Mouse (Mus musculus): ENCODE results near the gene Itgb2. TPM values are rescaled to one million over a fixed set of nuclear protein-coding genes. Genes with fewer than 3 reads are reported as not detected.

The Itgb2 gene
- polyA plus RNA-seq, 1 experiment from 2014 or later, result 3.8 TPM

GRCm38 (mm10) chr10:77522746-77523145 is 7.3 kb upstream of the Itgb2 start:
- Histone ChIP-seq H3K9me3 (ENCODE audit: control insufficient read depth, low read length) (no peaks in the 10 kb centered on the region), H3K4me2 (ENCODE audit: low read depth, low read length) (peak overlapping the region; percentile 45), H3K9ac (ENCODE audit: low read depth, low read length) (peak overlapping the region; percentile 38), H3K36me3 (ENCODE audit: control insufficient read depth, insufficient read depth, low read length) (no peaks in the 10 kb centered on the region), H3K4me1 (ENCODE audit: control insufficient read depth, insufficient read depth, low read length) (no peaks in the 10 kb centered on the region), H3K27me3 (replicated peaks; ENCODE audit: control insufficient read depth, insufficient read depth, low read length) (no peaks in the 10 kb centered on the region), H3K27ac (ENCODE audit: low read length) (no peak overlapping the region), H3K4me3 (ENCODE audit: low read length) (peak overlapping the region; percentile 13; the same call in 1 of the 2 replicates)
- no peak for ATAC-seq
- 57% methylated on average over 12 of the region's 12 CpGs for WGBS

- H3K4me3 ChIP-seq (ENCODE audit: low read length), result no peak overlapping the region
- no peaks in the 10 kb centered on the region for H3K9me3 ChIP-seq (ENCODE audit: control insufficient read depth, low read length)
- no peaks in the 10 kb centered on the region for H3K4me1 ChIP-seq (ENCODE audit: control insufficient read depth, insufficient read depth, low read length)
- H3K36me3 ChIP-seq (ENCODE audit: control insufficient read depth, insufficient read depth, low read length), result no peaks in the 10 kb centered on the region
- WGBS, result 66% methylated on average over 7 of the region's 7 CpGs
- no peak overlapping the region for H3K4me2 ChIP-seq (ENCODE audit: low read depth, low read length)
- no peak overlapping the region for H3K27ac ChIP-seq (ENCODE audit: low read length)
- no peak for ATAC-seq
- no peak overlapping the region for H3K9ac ChIP-seq (ENCODE audit: low read depth, low read length)
- H3K27me3 ChIP-seq (replicated peaks; ENCODE audit: control insufficient read depth, insufficient read depth, low read length), result no peaks in the 10 kb centered on the region
These were observed 6.7 kb upstream of the Itgb2 start for GRCm38 (mm10) chr10:77523321-77523720.

- Histone ChIP-seq H3K4me2 (ENCODE audit: low read depth, low read length) (no peak overlapping the region), H3K4me3 (ENCODE audit: low read length) (no peak overlapping the region), H3K27me3 (replicated peaks; ENCODE audit: control insufficient read depth, insufficient read depth, low read length) (no peaks in the 10 kb centered on the region), H3K36me3 (ENCODE audit: control insufficient read depth, insufficient read depth, low read length) (no peaks in the 10 kb centered on the region), H3K4me1 (ENCODE audit: control insufficient read depth, insufficient read depth, low read length) (0 out of 2 replicates have a peak, but pooled peaks cover 3% of the 10 kb centered on the region), H3K27ac (ENCODE audit: low read length) (no peak overlapping the region), H3K9me3 (ENCODE audit: control insufficient read depth, low read length) (no peaks in the 10 kb centered on the region), H3K9ac (ENCODE audit: low read depth, low read length) (no peak overlapping the region)
- 80% methylated on average over 2 of the region's 2 CpGs for WGBS
- no peak for ATAC-seq
These were observed 3.6 kb upstream of the Itgb2 start for GRCm38 (mm10) chr10:77526488-77526887.

- Histone ChIP-seq H3K4me3 (ENCODE audit: low read length) (no peak overlapping the region), H3K4me1 (ENCODE audit: control insufficient read depth, insufficient read depth, low read length) (0 out of 2 replicates have a peak, but pooled peaks cover 3% of the 10 kb centered on the region), H3K36me3 (ENCODE audit: control insufficient read depth, insufficient read depth, low read length) (no peaks in the 10 kb centered on the region), H3K27ac (ENCODE audit: low read length) (no peak overlapping the region), H3K4me2 (ENCODE audit: low read depth, low read length) (no peak overlapping the region), H3K9ac (ENCODE audit: low read depth, low read length) (no peak overlapping the region), H3K27me3 (replicated peaks; ENCODE audit: control insufficient read depth, insufficient read depth, low read length) (no peaks in the 10 kb centered on the region), H3K9me3 (ENCODE audit: control insufficient read depth, low read length) (no peaks in the 10 kb centered on the region)
- ATAC-seq, result peak; percentile 86
- 77% methylated on average over 6 of the region's 6 CpGs for WGBS
These were observed 1.4 kb upstream of the Itgb2 start for GRCm38 (mm10) chr10:77528634-77529033.

DNA sequence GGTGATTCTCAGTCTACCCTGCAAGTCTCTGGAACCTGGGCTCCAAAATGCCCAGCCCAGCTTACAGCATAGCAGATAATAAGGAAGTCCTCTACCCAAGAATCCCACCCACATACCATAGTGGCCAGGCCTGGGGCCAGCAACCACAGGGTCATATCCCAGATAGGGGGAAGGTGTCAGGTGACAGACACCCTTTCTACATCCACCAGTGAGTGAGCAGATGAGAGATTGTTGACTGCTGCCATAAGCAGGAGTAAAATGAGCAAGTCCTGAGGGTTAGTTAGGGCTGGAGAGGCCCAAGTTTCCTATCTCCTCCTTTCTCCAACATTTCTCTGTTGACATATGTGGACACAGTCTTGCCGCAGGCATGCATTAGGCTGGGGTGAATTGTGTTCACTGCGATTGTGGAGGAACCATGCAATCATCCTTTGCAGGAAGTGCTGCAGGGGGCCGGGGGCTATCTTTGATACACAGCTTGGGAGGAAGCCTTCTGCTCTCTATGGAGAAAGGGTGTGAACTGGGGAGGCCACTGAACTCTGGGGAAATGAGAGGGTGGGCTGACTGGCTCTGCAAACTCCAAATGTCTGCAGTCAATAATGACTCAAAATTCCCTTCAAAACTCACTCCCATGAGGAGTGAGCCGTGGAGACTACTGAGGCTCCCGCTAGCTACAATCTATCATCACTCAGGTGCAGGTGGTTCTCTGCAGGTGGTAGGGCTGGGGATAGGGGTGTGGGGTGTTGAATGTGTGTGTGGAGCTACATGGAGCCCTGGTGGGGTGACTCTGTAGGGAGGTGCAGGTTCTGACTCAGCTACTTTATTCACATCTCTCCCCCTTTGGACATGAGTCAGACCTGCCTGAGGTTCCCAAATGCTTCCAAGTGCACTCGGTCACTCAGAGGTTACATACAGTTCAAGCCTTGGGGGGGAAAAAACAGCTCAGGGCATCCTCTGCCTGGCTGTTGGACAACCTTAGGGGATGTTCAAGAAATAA is 1.3 kb downstream of the Itgb2 start:
- Histone ChIP-seq H3K9ac (ENCODE audit: low read depth, low read length) (no peak overlapping the region), H3K9me3 (ENCODE audit: control insufficient read depth, low read length) (no peaks in the 10 kb centered on the region), H3K4me2 (ENCODE audit: low read depth, low read length) (no peak overlapping the region), H3K4me3 (ENCODE audit: low read length) (no peak overlapping the region; the same call in 1 of the 2 replicates), H3K27ac (ENCODE audit: low read length) (no peak overlapping the region), H3K27me3 (replicated peaks; ENCODE audit: control insufficient read depth, insufficient read depth, low read length) (no peaks in the 10 kb centered on the region), H3K36me3 (ENCODE audit: control insufficient read depth, insufficient read depth, low read length) (no peaks in the 10 kb centered on the region), H3K4me1 (ENCODE audit: control insufficient read depth, insufficient read depth, low read length) (0 out of 2 replicates have a peak, but pooled peaks cover 3% of the 10 kb centered on the region)
- WGBS, result 71% methylated on average over 6 of the region's 6 CpGs
- ATAC-seq, result no peak

DNA sequence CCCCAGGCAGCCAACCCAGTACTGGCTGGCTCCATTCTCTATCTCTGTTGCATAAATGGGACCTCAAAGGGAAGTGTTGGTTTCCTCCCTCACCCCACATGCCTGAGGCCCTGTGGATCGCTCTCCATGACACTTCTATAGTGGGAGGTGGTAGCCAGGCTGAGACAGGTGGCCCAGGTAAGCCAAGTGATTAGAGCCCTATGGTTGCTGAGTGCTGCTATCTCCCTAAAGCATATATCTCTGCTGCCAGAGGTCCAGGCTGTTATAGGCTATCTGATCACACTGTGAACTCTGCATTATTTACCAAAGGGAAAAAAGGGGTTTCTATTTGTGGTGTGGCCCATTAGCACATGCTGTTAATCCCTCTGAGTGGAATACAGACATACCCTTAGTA is 2.0 kb downstream of the Itgb2 start:
- no peak overlapping the region for H3K9ac ChIP-seq (ENCODE audit: low read depth, low read length)
- H3K4me2 ChIP-seq (ENCODE audit: low read depth, low read length), result no peak overlapping the region
- H3K9me3 ChIP-seq (ENCODE audit: control insufficient read depth, low read length), result no peaks in the 10 kb centered on the region
- no peak for ATAC-seq
- no peak overlapping the region for H3K4me3 ChIP-seq (ENCODE audit: low read length)
- H3K27ac ChIP-seq (ENCODE audit: low read length), result no peak overlapping the region
- no peaks in the 10 kb centered on the region for H3K36me3 ChIP-seq (ENCODE audit: control insufficient read depth, insufficient read depth, low read length)
- WGBS, result 83% methylated on average over 1 of the region's 1 CpGs
- no peaks in the 10 kb centered on the region for H3K27me3 ChIP-seq (replicated peaks; ENCODE audit: control insufficient read depth, insufficient read depth, low read length)
- H3K4me1 ChIP-seq (ENCODE audit: control insufficient read depth, insufficient read depth, low read length), result 0 out of 2 replicates have a peak, but pooled peaks cover 3% of the 10 kb centered on the region

DNA sequence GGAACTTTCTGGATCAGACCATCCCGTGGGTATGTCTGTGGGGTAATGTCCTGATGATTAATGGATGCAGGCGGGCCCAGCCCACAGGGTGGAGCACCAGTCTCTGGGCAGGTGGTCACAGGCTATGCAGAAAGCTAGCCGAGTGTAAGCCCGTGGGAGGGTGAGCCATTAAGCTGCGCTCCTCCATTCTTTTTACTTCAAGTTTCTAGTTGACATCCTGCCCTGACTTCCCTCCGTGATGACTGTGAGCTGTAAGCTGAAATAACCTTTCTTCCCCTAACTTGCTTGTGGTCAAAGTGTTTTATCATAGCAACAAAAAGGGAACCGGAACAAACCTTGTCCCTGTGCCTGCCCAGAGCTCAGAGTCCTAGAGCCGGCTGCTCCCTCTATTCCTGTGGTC is 6.7 kb downstream of the Itgb2 start:
- no peak overlapping the region for H3K9ac ChIP-seq (ENCODE audit: low read depth, low read length)
- ATAC-seq, result no peak
- H3K27ac ChIP-seq (ENCODE audit: low read length), result no peak overlapping the region
- WGBS, result 62% methylated on average over 8 of the region's 8 CpGs
- no peaks in the 10 kb centered on the region for H3K27me3 ChIP-seq (replicated peaks; ENCODE audit: control insufficient read depth, insufficient read depth, low read length)
- H3K4me1 ChIP-seq (ENCODE audit: control insufficient read depth, insufficient read depth, low read length), result no peaks in the 10 kb centered on the region
- H3K4me3 ChIP-seq (ENCODE audit: low read length), result no peak overlapping the region
- no peaks in the 10 kb centered on the region for H3K9me3 ChIP-seq (ENCODE audit: control insufficient read depth, low read length)
- H3K36me3 ChIP-seq (ENCODE audit: control insufficient read depth, insufficient read depth, low read length), result no peaks in the 10 kb centered on the region
- no peak overlapping the region for H3K4me2 ChIP-seq (ENCODE audit: low read depth, low read length)

- Histone ChIP-seq H3K27me3 (replicated peaks; ENCODE audit: control insufficient read depth, insufficient read depth, low read length) (no peaks in the 10 kb centered on the region), H3K27ac (ENCODE audit: low read length) (no peak overlapping the region), H3K4me3 (ENCODE audit: low read length) (no peak overlapping the region), H3K4me1 (ENCODE audit: control insufficient read depth, insufficient read depth, low read length) (no peaks in the 10 kb centered on the region), H3K36me3 (ENCODE audit: control insufficient read depth, insufficient read depth, low read length) (no peaks in the 10 kb centered on the region), H3K9ac (ENCODE audit: low read depth, low read length) (no peak overlapping the region), H3K9me3 (ENCODE audit: control insufficient read depth, low read length) (no peaks in the 10 kb centered on the region), H3K4me2 (ENCODE audit: low read depth, low read length) (no peak overlapping the region)
- no peak for ATAC-seq
- WGBS, result 79% methylated on average over 11 of the region's 11 CpGs
These were observed 7.5 kb downstream of the Itgb2 start for GRCm38 (mm10) chr10:77537215-77538209.

Data from intestine, embryonic 16.5 days (tissue).